Mouse (Mus musculus): ENCODE data around the gene Senp5. TPM values are rescaled to one million over a fixed set of nuclear protein-coding genes. Genes with fewer than 3 reads are reported as not detected.

The Senp5 gene
- polyA plus RNA-seq, 1 experiment, result 5.5 TPM

DNA sequence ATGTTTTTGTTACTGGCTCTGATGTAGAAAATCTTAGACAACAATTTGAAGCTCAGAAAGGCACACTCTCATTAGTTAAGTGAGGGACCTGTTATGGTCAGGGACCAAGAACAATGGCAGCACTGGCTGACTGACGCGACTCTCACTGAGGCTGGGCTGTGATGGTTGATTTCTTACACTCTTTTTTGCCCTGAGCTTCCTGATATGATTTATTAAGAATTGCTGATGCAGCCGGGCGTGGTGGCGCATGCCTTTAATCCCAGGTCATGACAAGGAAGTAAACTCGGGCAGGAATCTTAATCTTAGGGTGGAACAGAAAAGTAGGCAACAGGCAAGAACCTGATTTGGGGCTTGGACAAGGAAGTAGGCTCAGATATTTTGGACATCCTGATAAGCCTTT lies 77.0 kb downstream of the Senp5 start:
- no peak for DNase-seq
- 72% methylated on average over 6 of the region's 6 CpGs for WGBS
- Histone ChIP-seq H3K4me1 (ENCODE audit: control insufficient read depth, insufficient read depth, low read length) (no peaks in the 10 kb centered on the region), H3K36me3 (ENCODE audit: control insufficient read depth, insufficient read depth, low read length) (no peaks in the 10 kb centered on the region), H3K27me3 (replicated peaks; ENCODE audit: control insufficient read depth, insufficient read depth, low read length) (no peaks in the 10 kb centered on the region), H3K27ac (ENCODE audit: insufficient read depth, low read depth, low read length) (peak overlapping the region; percentile 30; the same call in 1 of the 2 replicates), H3K4me3 (ENCODE audit: insufficient read depth, low read depth, low read length) (no peak overlapping the region)
- no peak for TF ChIP-seq CTCF (conservative IDR thresholded peaks at IDR 0.05; ENCODE audit: insufficient read depth, insufficient read length, low read depth, low read length)
- TF ChIP-seq POLR2A (IDR thresholded peaks at IDR 0.05; ENCODE audit: low read depth, low read length), result no peak

DNA sequence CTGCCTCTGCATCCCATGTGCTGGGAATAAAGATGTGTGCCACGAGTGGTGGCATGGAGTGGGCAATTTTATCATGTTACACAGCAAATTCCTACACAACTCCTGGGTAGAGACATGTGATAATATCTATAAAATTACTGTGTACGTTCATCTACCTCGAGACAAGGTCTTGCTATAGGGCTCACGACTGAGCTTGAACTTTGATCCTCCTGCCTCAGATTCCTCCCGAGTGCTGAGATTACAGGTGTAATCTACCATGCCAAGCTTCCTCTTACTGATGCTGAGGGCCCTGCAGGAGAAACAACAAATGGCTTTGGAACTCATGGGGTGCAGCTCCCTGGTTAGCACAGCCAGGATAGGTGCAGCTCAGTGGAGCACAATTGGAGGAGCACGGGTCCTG lies 78.7 kb downstream of the Senp5 start:
- Histone ChIP-seq H3K36me3 (ENCODE audit: control insufficient read depth, insufficient read depth, low read length) (no peaks in the 10 kb centered on the region), H3K27me3 (replicated peaks; ENCODE audit: control insufficient read depth, insufficient read depth, low read length) (no peaks in the 10 kb centered on the region), H3K27ac (ENCODE audit: insufficient read depth, low read depth, low read length) (no peak overlapping the region), H3K4me3 (ENCODE audit: insufficient read depth, low read depth, low read length) (no peak overlapping the region), H3K4me1 (ENCODE audit: control insufficient read depth, insufficient read depth, low read length) (no peaks in the 10 kb centered on the region)
- no peak for DNase-seq
- TF ChIP-seq POLR2A (IDR thresholded peaks at IDR 0.05; ENCODE audit: low read depth, low read length), result no peak
- no peak for TF ChIP-seq CTCF (conservative IDR thresholded peaks at IDR 0.05; ENCODE audit: insufficient read depth, insufficient read length, low read depth, low read length)
- WGBS, result 84% methylated on average over 6 of the region's 6 CpGs

DNA sequence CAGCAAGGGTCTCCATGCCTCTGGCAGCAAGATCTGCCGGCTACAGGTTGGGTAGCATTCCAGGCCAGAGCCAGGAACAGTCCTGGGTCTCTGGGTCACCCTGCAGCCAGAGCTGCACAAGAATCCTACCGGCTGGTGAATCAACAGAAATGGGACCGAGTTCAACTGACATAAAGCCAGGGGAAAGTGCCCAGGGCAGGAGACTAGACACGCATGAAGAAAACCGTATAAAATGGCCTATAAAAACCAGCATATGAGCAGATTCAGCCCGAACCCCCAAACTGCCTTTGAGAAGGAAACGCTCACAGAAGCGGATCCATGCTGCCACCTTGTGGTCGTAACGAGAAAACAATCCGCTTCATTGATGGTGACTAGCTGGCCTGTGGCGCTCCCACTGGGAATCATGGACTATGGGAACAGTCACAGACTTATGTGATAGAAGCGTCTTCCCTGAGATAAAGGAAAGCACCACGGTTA lies 84.8 kb downstream of the Senp5 start:
- Histone ChIP-seq H3K4me1 (ENCODE audit: control insufficient read depth, insufficient read depth, low read length) (peaks cover 3% of the 10 kb centered on the region; the same call in 1 of the 2 replicates), H3K36me3 (ENCODE audit: control insufficient read depth, insufficient read depth, low read length) (no peaks in the 10 kb centered on the region), H3K4me3 (ENCODE audit: insufficient read depth, low read depth, low read length) (no peak overlapping the region), H3K27ac (ENCODE audit: insufficient read depth, low read depth, low read length) (no peak overlapping the region), H3K27me3 (replicated peaks; ENCODE audit: control insufficient read depth, insufficient read depth, low read length) (no peaks in the 10 kb centered on the region)
- 3% methylated on average over 14 of the region's 14 CpGs for WGBS
- TF ChIP-seq POLR2A (IDR thresholded peaks at IDR 0.05; ENCODE audit: low read depth, low read length), result no peak
- TF ChIP-seq CTCF (conservative IDR thresholded peaks at IDR 0.05; ENCODE audit: insufficient read depth, insufficient read length, low read depth, low read length), result peak; percentile 96
- DNase-seq, result peak; percentile 80

DNA sequence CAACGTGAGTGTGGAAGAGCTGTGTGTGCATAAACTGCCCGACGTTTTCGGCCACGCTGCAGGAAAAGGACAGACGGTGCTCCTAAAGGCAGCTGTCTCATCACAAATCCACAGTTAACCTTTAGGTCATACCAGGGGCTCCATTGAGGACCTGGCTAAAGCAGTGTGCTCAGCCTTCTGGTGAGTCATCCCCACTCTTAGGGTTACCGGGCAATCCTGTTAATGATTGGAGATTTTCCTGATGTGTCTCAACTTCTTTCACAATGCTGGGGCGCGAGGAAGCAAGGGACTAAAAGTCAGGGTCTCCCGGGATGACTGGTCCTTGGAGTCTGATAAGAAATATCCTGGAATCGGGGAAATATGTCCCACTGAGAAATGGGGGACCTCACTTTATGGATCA lies 85.3 kb downstream of the Senp5 start:
- peak; percentile 49 for DNase-seq
- WGBS, result 50% methylated on average over 11 of the region's 11 CpGs
- no peak overlapping the region for H3K4me3 ChIP-seq (ENCODE audit: insufficient read depth, low read depth, low read length)
- TF ChIP-seq POLR2A (IDR thresholded peaks at IDR 0.05; ENCODE audit: low read depth, low read length) (no peak), CTCF (conservative IDR thresholded peaks at IDR 0.05; ENCODE audit: insufficient read depth, insufficient read length, low read depth, low read length) (no peak)
- peaks cover 3% of the 10 kb centered on the region; the same call in 1 of the 2 replicates for H3K4me1 ChIP-seq (ENCODE audit: control insufficient read depth, insufficient read depth, low read length)
- no peak overlapping the region for H3K27ac ChIP-seq (ENCODE audit: insufficient read depth, low read depth, low read length)
- no peaks in the 10 kb centered on the region for H3K27me3 ChIP-seq (replicated peaks; ENCODE audit: control insufficient read depth, insufficient read depth, low read length)
- no peaks in the 10 kb centered on the region for H3K36me3 ChIP-seq (ENCODE audit: control insufficient read depth, insufficient read depth, low read length)

DNA sequence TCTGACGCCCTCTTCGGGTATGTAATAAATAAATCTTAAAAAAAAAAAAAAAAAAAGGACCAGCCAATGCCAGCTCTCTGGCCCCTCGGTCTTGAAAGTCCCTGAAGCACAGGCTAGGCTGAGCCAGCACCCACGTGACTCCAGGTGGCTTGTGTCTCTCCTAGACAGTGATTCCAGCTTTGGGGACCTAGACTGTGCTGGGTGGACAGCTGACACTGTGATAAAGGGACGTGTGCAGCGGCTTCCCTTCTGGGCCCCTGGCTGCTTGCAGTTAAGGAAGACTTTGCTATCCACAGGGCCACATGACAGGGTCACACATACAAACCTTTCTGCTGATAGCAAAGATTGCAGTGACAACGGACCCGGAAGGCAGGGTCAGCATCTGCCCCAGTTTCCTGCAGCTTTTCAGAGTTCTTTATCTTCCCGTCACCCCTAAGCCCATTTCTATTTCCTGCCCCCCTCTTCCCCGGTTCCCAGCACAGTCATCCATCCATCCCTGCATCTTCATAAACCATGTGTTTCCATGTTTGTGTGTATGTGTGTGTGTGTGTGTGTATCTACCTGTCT lies 92.7 kb downstream of the Senp5 start:
- 45% methylated on average over 10 of the region's 10 CpGs for WGBS
- no peak overlapping the region for H3K27ac ChIP-seq (ENCODE audit: insufficient read depth, low read depth, low read length)
- H3K4me3 ChIP-seq (ENCODE audit: insufficient read depth, low read depth, low read length), result no peak overlapping the region
- TF ChIP-seq CTCF (conservative IDR thresholded peaks at IDR 0.05; ENCODE audit: insufficient read depth, insufficient read length, low read depth, low read length) (no peak), POLR2A (IDR thresholded peaks at IDR 0.05; ENCODE audit: low read depth, low read length) (no peak)
- H3K27me3 ChIP-seq (replicated peaks; ENCODE audit: control insufficient read depth, insufficient read depth, low read length), result no peaks in the 10 kb centered on the region
- no peaks in the 10 kb centered on the region for H3K36me3 ChIP-seq (ENCODE audit: control insufficient read depth, insufficient read depth, low read length)
- DNase-seq, result peak; percentile 10
- no peaks in the 10 kb centered on the region for H3K4me1 ChIP-seq (ENCODE audit: control insufficient read depth, insufficient read depth, low read length)

Other genes with a start within 250 kb of the Senp5 start
- 0.11 and 0.14 TPM in 2 replicates for gene Meltf, start 124.5 kb downstream of the Senp5 start, polyA plus RNA-seq (2012; rRNA removed)
- gene Pigz, start 69.4 kb downstream of the Senp5 start, polyA plus RNA-seq (2012; rRNA removed), result 2.0 and 2.2 TPM in 2 replicates
- 96.7 and 122 TPM in 2 replicates for gene 0610012G03Rik, start 54.8 kb downstream of the Senp5 start, polyA plus RNA-seq (2012; rRNA removed)
- 10.9 and 28.9 TPM in 2 replicates for gene Ncbp2, start 54.8 kb downstream of the Senp5 start, polyA plus RNA-seq (2012; rRNA removed)
- gene Pak2, start 76.1 kb upstream of the Senp5 start, polyA plus RNA-seq (2012; rRNA removed), result 15.7 and 18.3 TPM in 2 replicates
- 29.0 and 33.2 TPM in 2 replicates for gene Pigx, start 96.5 kb upstream of the Senp5 start, polyA plus RNA-seq (2012; rRNA removed)
- 17.2 and 18.9 TPM in 2 replicates for gene Cep19, start 96.5 kb upstream of the Senp5 start, polyA plus RNA-seq (2012; rRNA removed)
- gene Nrros, start 162.3 kb upstream of the Senp5 start, polyA plus RNA-seq (2012; rRNA removed), result 7.9 and 11.6 TPM in 2 replicates
- gene Bex6, start 176.5 kb upstream of the Senp5 start, polyA plus RNA-seq (2012; rRNA removed), result not detected in 2 replicates
- 2.7 and 3.5 TPM in 2 replicates for gene Fbxo45, start 243.9 kb upstream of the Senp5 start, polyA plus RNA-seq (2012; rRNA removed)
- gene Wdr53, start 243.9 kb upstream of the Senp5 start, polyA plus RNA-seq (2012; rRNA removed), result 5.2 and 6.0 TPM in 2 replicates